Mouse (Mus musculus) heart, embryonic 11.5 days (tissue): ENCODE measurements at regions not wholly inside any gene's neighbourhood (a gene's known extent, or its start where the extent isn't known, plus 50 kb on each side); places are given as distances from the start of the nearest gene placed in this dataset.

Experiments
- ATAC-seq: fragments of 200-750 bp; cut with Nextera tagmentation; replicated peaks from 2 replicates; pipeline ENCODE4 v1.8.0; 2017; ENCODE audit warnings: moderate library complexity; ENCODE audit not compliant: insufficient number of reproducible peaks, low FRiP score, low TSS enrichment
- H3K27ac ChIP-seq: fragments of 300-500 bp; sonication (generic); 2 replicates; pipeline ENCODE4 v1.5.1; 2014; ENCODE audit warnings: mild to moderate bottlenecking, low read depth, low read length
- H3K27me3 ChIP-seq: fragments of 300-500 bp; sonication (generic); 2 replicates; pipeline ENCODE4 v1.6.1; 2014; ENCODE audit warnings: mild to moderate bottlenecking, low read length, mixed read lengths; ENCODE audit not compliant: control insufficient read depth, insufficient read depth
- H3K36me3 ChIP-seq: fragments of 300-500 bp; sonication (generic); 2 replicates; pipeline ENCODE4 v1.6.1; 2014; ENCODE audit warnings: mild to moderate bottlenecking, low read length, moderate library complexity, mixed read lengths; ENCODE audit not compliant: control insufficient read depth, insufficient read depth
- H3K4me1 ChIP-seq: fragments of 300-500 bp; sonication (generic); 2 replicates; pipeline ENCODE4 v1.6.1; 2014; ENCODE audit warnings: low read length; ENCODE audit not compliant: control insufficient read depth, insufficient read depth
- H3K4me2 ChIP-seq: fragments of 300-500 bp; sonication (generic); 2 replicates; pipeline ENCODE4 v1.6.1; 2014; ENCODE audit warnings: mild to moderate bottlenecking, moderate library complexity
- H3K4me3 ChIP-seq: fragments of 300-500 bp; sonication (generic); 2 replicates; pipeline ENCODE4 v1.5.1; 2014; ENCODE audit warnings: low read depth, low read length
- H3K9ac ChIP-seq: fragments of 300-500 bp; sonication (generic); 2 replicates; pipeline ENCODE4 v1.6.1; 2014; ENCODE audit warnings: mild to moderate bottlenecking, low read depth, low read length, moderate library complexity
- H3K9me3 ChIP-seq: fragments of 300-500 bp; sonication (generic); replicated peaks from 2 replicates; pipeline ENCODE4 v1.6.1; 2016; ENCODE audit warnings: low read length; ENCODE audit not compliant: control insufficient read depth
- WGBS: fragments of 180-500 bp; shearing (Covaris S2); extraction: QIAGEN DNeasy Blood & Tissue Kit; methylation state at CpG from one replicate; pipeline ENCODE4 v1.1.7; 2014; ENCODE audit not compliant: insufficient replicate concordance; 5-methylcytosine and 5-hydroxymethylcytosine counted together

DNA sequence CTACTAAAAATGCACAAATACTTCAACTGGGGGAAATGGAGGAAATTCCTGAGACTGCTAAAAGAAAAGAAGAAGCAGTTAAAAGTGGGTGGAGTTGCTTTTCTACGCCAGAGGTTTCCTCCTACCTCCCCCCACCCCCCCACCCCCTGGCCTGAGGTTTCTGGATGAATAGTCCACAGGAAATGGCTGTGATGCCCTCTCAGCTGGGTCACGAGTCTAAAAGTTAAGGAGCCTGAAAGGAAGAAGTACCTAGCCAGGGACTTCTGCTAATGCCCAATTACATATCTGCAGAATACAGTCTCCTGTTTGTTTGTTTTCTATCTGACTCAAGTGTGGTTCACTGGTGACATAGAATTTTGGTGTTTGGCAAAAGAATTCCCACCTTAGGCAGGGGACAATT is 169.4 kb downstream of the Mtx2 start:
- H3K9me3 ChIP-seq = no peaks in the 10 kb centered on the region
- ATAC-seq = no peak
- H3K27me3 ChIP-seq = no peaks in the 10 kb centered on the region
- 0 out of 2 replicates have a peak, but pooled peaks cover 2% of the 10 kb centered on the region for H3K4me1 ChIP-seq
- H3K4me3 ChIP-seq = no peak overlapping the region
- H3K9ac ChIP-seq = no peak overlapping the region
- no peaks in the 10 kb centered on the region for H3K36me3 ChIP-seq
- no peak overlapping the region for H3K4me2 ChIP-seq
- 25% methylated on average over 2 of the region's 2 CpGs for WGBS
- no peak overlapping the region for H3K27ac ChIP-seq

- Histone ChIP-seq H3K27me3 (no peaks in the 10 kb centered on the region), H3K4me3 (no peak overlapping the region), H3K9ac (no peak overlapping the region), H3K9me3 (no peaks in the 10 kb centered on the region), H3K36me3 (no peaks in the 10 kb centered on the region), H3K4me1 (0 out of 2 replicates have a peak, but pooled peaks cover 2% of the 10 kb centered on the region), H3K27ac (no peak overlapping the region), H3K4me2 (no peak overlapping the region)
- no peak for ATAC-seq
- 82% methylated on average over 1 of the region's 1 CpGs for WGBS
These were observed 172.1 kb downstream of the Mtx2 start for GRCm38 (mm10) chr2:74997736-74998135.

DNA sequence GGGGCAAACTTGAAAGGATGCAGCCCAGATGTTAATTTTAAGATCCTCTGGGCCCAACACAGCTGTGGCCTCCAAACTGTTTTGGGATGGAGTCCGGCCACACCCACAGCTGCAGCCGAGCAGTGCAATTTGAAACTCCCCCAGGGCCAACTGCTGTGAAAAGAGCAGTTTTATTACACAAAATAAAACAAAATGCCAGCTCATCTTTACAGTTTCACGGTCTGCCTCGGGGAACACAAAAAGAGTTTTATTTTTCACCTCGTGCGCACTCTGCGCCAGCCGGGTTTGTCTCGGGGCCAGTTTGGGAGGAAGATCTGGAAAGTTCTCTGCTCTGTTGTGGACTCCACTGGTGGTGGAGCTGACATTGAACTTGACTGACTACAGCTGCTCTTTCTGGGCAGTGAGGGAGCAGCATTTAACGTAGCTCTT is 174.8 kb downstream of the Mtx2 start:
- H3K36me3 ChIP-seq = no peaks in the 10 kb centered on the region
- no peak overlapping the region for H3K9ac ChIP-seq
- no peak overlapping the region for H3K27ac ChIP-seq
- whole genome bisulfite sequencing = 68% methylated on average over 10 of the region's 10 CpGs
- H3K9me3 ChIP-seq = no peaks in the 10 kb centered on the region
- no peak for ATAC-seq
- no peak overlapping the region for H3K4me2 ChIP-seq
- H3K4me1 ChIP-seq = no peaks in the 10 kb centered on the region
- no peak overlapping the region for H3K4me3 ChIP-seq
- H3K27me3 ChIP-seq = no peaks in the 10 kb centered on the region

DNA sequence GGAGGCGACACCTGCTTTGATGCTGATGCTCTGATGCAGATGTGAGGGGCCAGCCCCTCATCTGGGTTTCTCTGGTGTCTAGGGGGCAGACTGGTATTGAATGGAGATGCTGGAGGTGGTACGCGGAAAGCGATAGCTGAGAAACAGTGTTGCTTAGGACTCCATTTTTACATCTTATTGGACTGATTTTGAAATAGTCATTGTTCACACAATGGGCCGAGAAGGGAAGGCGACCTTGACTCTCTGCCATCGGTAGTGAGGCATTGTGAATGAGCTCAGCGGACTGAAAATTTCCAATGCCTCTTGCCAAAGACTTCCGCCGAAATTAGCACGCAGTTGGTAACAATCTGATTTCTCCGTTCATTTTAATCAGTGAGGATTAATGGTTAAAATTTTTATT is 177.0 kb downstream of the Mtx2 start:
- H3K27me3 ChIP-seq = no peaks in the 10 kb centered on the region
- ATAC-seq = no peak
- WGBS = 84% methylated on average over 12 of the region's 12 CpGs

GRCm38 (mm10) chr2:75008116-75008515 is 182.5 kb downstream of the Mtx2 start:
- Histone ChIP-seq H3K4me2 (no peak overlapping the region), H3K27ac (no peak overlapping the region), H3K27me3 (no peaks in the 10 kb centered on the region), H3K36me3 (no peaks in the 10 kb centered on the region), H3K4me3 (no peak overlapping the region), H3K9me3 (no peaks in the 10 kb centered on the region), H3K4me1 (peaks cover 4% of the 10 kb centered on the region; the same call in 1 of the 2 replicates), H3K9ac (no peak overlapping the region)
- ATAC-seq = no peak
- 75% methylated on average over 1 of the region's 1 CpGs for WGBS

More for the DNA sequence above, 177.0 kb downstream of the Mtx2 start:
- H3K9me3 ChIP-seq = no peaks in the 10 kb centered on the region
- H3K4me1 ChIP-seq = no peaks in the 10 kb centered on the region
- H3K4me3 ChIP-seq = no peak overlapping the region
- no peak overlapping the region for H3K4me2 ChIP-seq
- no peak overlapping the region for H3K27ac ChIP-seq
- no peak overlapping the region for H3K9ac ChIP-seq
- no peaks in the 10 kb centered on the region for H3K36me3 ChIP-seq

DNA sequence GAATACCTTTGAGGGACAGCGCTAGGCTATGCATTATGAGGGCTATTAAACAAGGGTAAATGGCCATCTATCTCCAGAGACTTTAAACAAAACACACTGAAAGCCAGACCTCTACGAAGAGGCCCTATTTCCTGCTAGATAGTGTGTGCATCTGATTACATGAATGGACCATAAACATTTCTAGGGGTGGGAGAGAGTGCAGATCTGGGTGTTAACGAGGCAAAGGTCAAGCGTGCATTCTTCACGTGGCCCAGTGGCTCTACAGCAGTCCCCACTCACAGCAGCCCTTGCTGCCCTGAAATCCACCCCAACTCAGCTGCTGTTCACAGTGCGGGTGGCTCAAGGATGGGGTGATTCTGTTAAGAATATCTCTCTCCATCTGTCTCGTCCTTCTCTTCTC is 185.0 kb downstream of the Mtx2 start:
- Histone ChIP-seq H3K36me3 (no peaks in the 10 kb centered on the region), H3K4me2 (no peak overlapping the region), H3K27me3 (no peaks in the 10 kb centered on the region), H3K9ac (no peak overlapping the region), H3K27ac (no peak overlapping the region), H3K4me1 (peaks cover 4% of the 10 kb centered on the region; the same call in 1 of the 2 replicates), H3K4me3 (no peak overlapping the region), H3K9me3 (no peaks in the 10 kb centered on the region)
- WGBS = 48% methylated on average over 7 of the region's 7 CpGs
- ATAC-seq = no peak

GRCm38 (mm10) chr2:75012046-75012445 is 186.4 kb downstream of the Mtx2 start:
- WGBS = 45% methylated on average over 8 of the region's 8 CpGs
- Histone ChIP-seq H3K9me3 (no peaks in the 10 kb centered on the region), H3K27me3 (no peaks in the 10 kb centered on the region), H3K4me3 (no peak overlapping the region), H3K4me1 (peaks cover 4% of the 10 kb centered on the region; the same call in 1 of the 2 replicates), H3K36me3 (no peaks in the 10 kb centered on the region), H3K9ac (no peak overlapping the region), H3K27ac (0 out of 2 replicates have a peak overlapping the region, but pooled peaks have one; percentile 15), H3K4me2 (no peak overlapping the region)
- ATAC-seq = no peak

GRCm38 (mm10) chr2:75014994-75015728 is 189.6 kb downstream of the Mtx2 start:
- Histone ChIP-seq H3K4me3 (no peak overlapping the region), H3K27ac (no peak overlapping the region), H3K4me1 (peaks cover 4% of the 10 kb centered on the region; the same call in 1 of the 2 replicates), H3K36me3 (no peaks in the 10 kb centered on the region), H3K9ac (no peak overlapping the region), H3K27me3 (no peaks in the 10 kb centered on the region), H3K4me2 (no peak overlapping the region), H3K9me3 (no peaks in the 10 kb centered on the region)
- 72% methylated on average over 16 of the region's 16 CpGs for WGBS
- no peak for ATAC-seq

DNA sequence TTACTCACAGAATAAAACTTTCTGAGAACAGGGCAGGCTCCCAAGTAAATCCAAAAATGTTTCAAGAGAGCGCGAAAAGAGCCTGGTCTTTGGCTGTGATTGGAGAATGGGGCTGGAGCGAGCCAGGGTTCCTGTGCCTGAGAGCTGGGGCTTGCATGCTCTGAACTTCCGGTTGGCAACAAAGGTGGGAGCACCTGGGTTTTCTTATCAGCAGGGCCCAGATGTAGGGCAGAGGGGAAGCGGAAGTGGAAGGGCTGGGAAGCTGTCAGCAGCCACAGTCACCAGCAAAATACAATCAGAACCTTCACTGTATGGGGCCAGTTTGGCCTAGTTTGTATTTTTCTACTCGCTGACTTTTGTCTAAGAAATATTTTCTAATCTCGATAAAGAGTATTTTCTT is 193.9 kb downstream of the Mtx2 start:
- Histone ChIP-seq H3K9ac (no peak overlapping the region), H3K27me3 (no peaks in the 10 kb centered on the region), H3K4me1 (no peaks in the 10 kb centered on the region), H3K27ac (no peak overlapping the region), H3K4me2 (no peak overlapping the region), H3K36me3 (no peaks in the 10 kb centered on the region), H3K4me3 (no peak overlapping the region), H3K9me3 (no peaks in the 10 kb centered on the region)
- ATAC-seq = no peak
- WGBS = 54% methylated on average over 7 of the region's 7 CpGs
